Mouse (Mus musculus): ENCODE results near the gene Vmn1r159. TPM values are rescaled to one million over a fixed set of nuclear protein-coding genes. Genes with fewer than 3 reads are reported as not detected.
"Not testable (repeated sequence)": the region's sequence is repeated elsewhere in the genome, so short reads cannot be mapped to it uniquely, and the experiment has no call there.

The Vmn1r159 gene
- polyA plus RNA-seq (2016; fragmentation: Nextera tagmentation; extraction: Ambion mirVana) = not detected in 2 replicates

DNA sequence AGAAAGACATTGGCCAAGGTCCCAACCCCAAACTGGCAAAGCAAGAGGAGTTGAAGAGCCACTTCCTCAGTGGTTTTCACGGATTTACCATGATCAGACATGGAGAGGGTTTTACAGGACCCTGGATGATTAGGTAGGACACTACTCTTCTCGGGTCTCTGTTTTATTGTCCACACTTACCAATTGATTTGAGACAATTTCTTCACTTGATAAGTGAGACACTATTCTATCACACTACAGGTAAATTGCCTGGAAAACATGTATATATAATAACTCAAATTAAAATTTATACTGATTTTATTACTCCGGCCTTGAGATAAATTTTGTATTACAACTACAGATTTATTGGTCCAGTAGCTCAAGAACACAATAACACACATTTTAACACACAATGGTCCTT lies at the start of gene Vmn1r159:
Gene Vmn1r159, minus strand, starts transcription at position 101 of the 400 bp plus-strand sequence.
- not testable (repeated sequence) for H3K4me3 ChIP-seq; H3K36me3 ChIP-seq; H3K27me3 ChIP-seq (ENCODE audit: insufficient read depth, poor library complexity, severe bottlenecking); DNase-seq (ENCODE audit: low spot score); H3K4me1 ChIP-seq; H3K9me3 ChIP-seq; H3K27ac ChIP-seq
- 60% methylated on average over 3 of the region's 3 CpGs for WGBS

DNA sequence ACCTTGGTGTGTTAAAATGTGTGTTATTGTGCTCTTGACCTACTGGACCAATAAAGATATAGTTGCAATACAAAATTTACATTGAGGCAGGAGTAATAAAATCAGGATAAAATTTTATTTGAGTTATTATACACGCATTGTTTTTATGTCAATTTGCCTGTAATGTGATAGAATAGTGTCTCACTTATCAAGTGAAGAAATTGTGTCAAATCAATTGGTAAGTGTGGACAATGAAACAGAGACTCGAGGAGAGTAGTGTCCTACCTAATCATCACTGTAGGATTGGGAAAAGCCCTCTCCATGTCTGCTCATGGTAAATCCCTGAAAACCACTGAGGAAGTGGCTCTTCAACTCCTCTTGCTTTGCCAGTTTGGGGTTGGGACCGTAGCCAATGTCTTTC lies 27.5 kb upstream of the Vmn1r159 start, which contains the start of gene Vmn1r160:
Gene Vmn1r160, plus strand, starts transcription at position 301 of the 400 bp plus-strand sequence.
- 48% methylated on average over 1 of the region's 3 CpGs for WGBS
- H3K9me3 ChIP-seq; H3K36me3 ChIP-seq; H3K27me3 ChIP-seq (ENCODE audit: insufficient read depth, poor library complexity, severe bottlenecking); H3K27ac ChIP-seq; H3K4me3 ChIP-seq; H3K4me1 ChIP-seq; DNase-seq (ENCODE audit: low spot score): not testable (repeated sequence)

Other genes starting within 250 kb of the Vmn1r159 start
- not detected in 2 replicates for gene Vmn1r155, start 185.6 kb downstream of the Vmn1r159 start, polyA plus RNA-seq (2016; fragmentation: Nextera tagmentation; extraction: Ambion mirVana)
- not detected in 2 replicates for gene Gm8693, start 151.3 kb downstream of the Vmn1r159 start, polyA plus RNA-seq (2016; fragmentation: Nextera tagmentation; extraction: Ambion mirVana)
- gene Gm4567, start 123.9 kb downstream of the Vmn1r159 start, polyA plus RNA-seq (2016; fragmentation: Nextera tagmentation; extraction: Ambion mirVana) = not detected in 2 replicates
- gene Vmn1r157, start 81.9 kb downstream of the Vmn1r159 start, polyA plus RNA-seq (2016; fragmentation: Nextera tagmentation; extraction: Ambion mirVana) = not detected in 2 replicates
- not detected in 2 replicates for gene Vmn1r158, start 52.8 kb downstream of the Vmn1r159 start, polyA plus RNA-seq (2016; fragmentation: Nextera tagmentation; extraction: Ambion mirVana)
- gene Vmn1r160, start 27.6 kb upstream of the Vmn1r159 start, polyA plus RNA-seq (2016; fragmentation: Nextera tagmentation; extraction: Ambion mirVana) = not detected in 2 replicates
- not detected in 2 replicates for gene Gm4214, start 141.1 kb upstream of the Vmn1r159 start, polyA plus RNA-seq (2016; fragmentation: Nextera tagmentation; extraction: Ambion mirVana)
- gene Gm4216, start 176.3 kb upstream of the Vmn1r159 start, polyA plus RNA-seq (2016; fragmentation: Nextera tagmentation; extraction: Ambion mirVana) = not detected in 2 replicates
- gene Vmn1r163, start 211.9 kb upstream of the Vmn1r159 start, polyA plus RNA-seq (2016; fragmentation: Nextera tagmentation; extraction: Ambion mirVana) = not detected in 2 replicates
- gene Gm8720, start 223.9 kb upstream of the Vmn1r159 start, polyA plus RNA-seq (2016; fragmentation: Nextera tagmentation; extraction: Ambion mirVana) = not detected in 2 replicates